17 mouse cellular contexts compared by ENCODE assay signal in genomic region chr6:8900021-8900728, GRCm38 (mm10). TPM values are rescaled to one million over a fixed set of nuclear protein-coding genes. Genes with fewer than 3 reads are reported as not detected.
A peak's percentile ranks its signal among the peaks of the same experiment; 100 is the strongest.
DNase-seq lines count a peak whose midpoint lies in the region; ATAC-seq and TF ChIP-seq lines count a peak whose summit lies in the region.
"Had no signal": no experiment of that assay in that cellular context is flagged by ENCODE, and none has a peak within 500 bp of the region (broad histone marks: within the 10 kb centered on the region; RNA-seq: fewer than 3 reads in every experiment).

No protein-coding gene starts in this region.

- peaks cover 33% of the 10 kb centered on the region for H3K4me1 ChIP-seq in midbrain, embryonic 10.5 days
- H3K4me1 ChIP-seq in midbrain, embryonic 15.5 days, result peaks cover 9% of the 10 kb centered on the region; the same call in 1 of the 2 replicates
- peaks cover 13% of the 10 kb centered on the region for H3K4me1 ChIP-seq in hindbrain, postnatal 0 days (ENCODE audit: insufficient read depth, low read length)
- H3K4me1 ChIP-seq: heart, embryonic 13.5 days; limb, embryonic 10.5 days had no signal

- H3K9me3 ChIP-seq in midbrain, embryonic 10.5 days (replicated peaks), result no peaks in the 10 kb centered on the region
- H3K9me3 ChIP-seq in midbrain, embryonic 15.5 days, result no peaks in the 10 kb centered on the region
- H3K9me3 ChIP-seq in hindbrain, postnatal 0 days (ENCODE audit: low read length), result no peaks in the 10 kb centered on the region
- H3K9me3 ChIP-seq: heart, embryonic 13.5 days; limb, embryonic 10.5 days had no signal

- intact Hi-C loops in left cerebral cortex, postnatal 25 days (cut with DNase I), result loop anchor here (5.0 kb wide), 1 partner anchor 123 kb away; the partner anchor contains the start of gene Ica1

- H3K4me3 ChIP-seq in midbrain, embryonic 10.5 days, result no peak overlapping the region
- no peak overlapping the region for H3K4me3 ChIP-seq in midbrain, embryonic 15.5 days
- no peak overlapping the region for H3K4me3 ChIP-seq in hindbrain, postnatal 0 days (ENCODE audit: low read length)
- H3K4me3 ChIP-seq: gastrocnemius, adult 2 months; heart, embryonic 13.5 days; limb, embryonic 10.5 days had no signal

- no peak overlapping the region for H3K9ac ChIP-seq in midbrain, embryonic 15.5 days
- H3K9ac ChIP-seq in hindbrain, postnatal 0 days (replicated peaks; ENCODE audit: low read length), result no peak overlapping the region
- H3K9ac ChIP-seq: heart, embryonic 13.5 days; liver, postnatal 0 days had no signal

- H3K27me3 ChIP-seq in midbrain, embryonic 10.5 days (ENCODE audit: low read depth, poor library complexity, severe bottlenecking), result no peaks in the 10 kb centered on the region
- no peaks in the 10 kb centered on the region for H3K27me3 ChIP-seq in midbrain, embryonic 15.5 days (replicated peaks)
- H3K27me3 ChIP-seq in hindbrain, postnatal 0 days (ENCODE audit: insufficient read depth, low read length), result no peaks in the 10 kb centered on the region
- H3K27me3 ChIP-seq: heart, embryonic 13.5 days had no signal

- DNase-seq in midbrain, embryonic 10.5 days (ENCODE audit: low spot score), result no peak
- DNase-seq in hindbrain, postnatal 0 days (ENCODE audit: low spot score), result no peak
- DNase-seq in left cerebral cortex, postnatal 25 days (ENCODE audit: low spot score in 2 of 2), result peak; percentile 53 to 88
- DNase-seq in telencephalon, adult 2 months (ENCODE audit: low read depth, low spot score), result peak; percentile 64
- no peak for DNase-seq in thymus, adult 18-20 months
- no peak for DNase-seq in thymus, postnatal 25 days
- DNase-seq: adrenal gland, postnatal 36 days; cerebellum, adult 8-10 months; gastrocnemius, adult 2 months; liver, postnatal 0 days; spleen, adult 18-20 months had no signal

- 66% methylated on average over 7 of the region's 7 CpGs for WGBS in midbrain, embryonic 10.5 days
- 39% methylated on average over 7 of the region's 7 CpGs for WGBS in midbrain, embryonic 15.5 days
- whole genome bisulfite sequencing in hindbrain, postnatal 0 days, result 57% methylated on average over 7 of the region's 7 CpGs

- no peak for ATAC-seq in midbrain, embryonic 15.5 days (replicated peaks)
- 0 out of 2 replicates have a peak, but pooled peaks have one; percentile 51 for ATAC-seq in hindbrain, postnatal 0 days
- ATAC-seq: intestine, embryonic 16.5 days; liver, postnatal 0 days had no signal

- H3K4me2 ChIP-seq in midbrain, embryonic 15.5 days, result no peak overlapping the region
- no peak overlapping the region for H3K4me2 ChIP-seq in hindbrain, postnatal 0 days (ENCODE audit: low read depth, low read length)
- H3K4me2 ChIP-seq: heart, embryonic 13.5 days had no signal

- H3K36me3 ChIP-seq in midbrain, embryonic 10.5 days, result no peaks in the 10 kb centered on the region
- H3K36me3 ChIP-seq in midbrain, embryonic 15.5 days (replicated peaks), result no peaks in the 10 kb centered on the region
- H3K36me3 ChIP-seq in hindbrain, postnatal 0 days (ENCODE audit: insufficient read depth, low read length), result no peaks in the 10 kb centered on the region
- H3K36me3 ChIP-seq: heart, embryonic 13.5 days; limb, embryonic 10.5 days had no signal

- TF ChIP-seq CTCF in hindbrain, postnatal 0 days (IDR thresholded peaks at IDR 0.05; ENCODE audit: low read depth), result no peak

- 0 out of 2 replicates have a peak overlapping the region, but pooled peaks have one; percentile 28 for H3K27ac ChIP-seq in midbrain, embryonic 10.5 days (replicated peaks)
- H3K27ac ChIP-seq in midbrain, embryonic 15.5 days, result no peak overlapping the region
- H3K27ac ChIP-seq in hindbrain, postnatal 0 days, result no peak overlapping the region; the same call in 1 of the 2 replicates
- H3K27ac ChIP-seq: gastrocnemius, adult 2 months; heart, embryonic 13.5 days; limb, embryonic 10.5 days had no signal

RNA-seq across cellular contexts. Expression of gene Nxph1, which starts 48.1 kb away (rescaled TPM):
- polyA plus RNA-seq in midbrain, embryonic 10.5 days (2016; fragmentation: Nextera tagmentation; extraction: Ambion mirVana), result 0.72 and 2.0 TPM in 2 replicates
- 75.8 and 79.2 TPM in 2 replicates for polyA plus RNA-seq in midbrain, embryonic 15.5 days (2015; fragmentation: Nextera tagmentation; extraction: Ambion mirVana)
- 65.3 and 68.5 TPM in 2 replicates for total RNA-seq in hindbrain, postnatal 0 days (2014; rRNA removed)
- polyA plus RNA-seq in hindbrain, postnatal 0 days (2015; fragmentation: Nextera tagmentation; extraction: Ambion mirVana), result 94.8 and 99.9 TPM in 2 replicates
- total RNA-seq in left cerebral cortex, postnatal 25 days (2021), result 10 to 100 TPM; 39.6 to 43.0 TPM
- total RNA-seq: gastrocnemius, adult 2 months; megakaryocyte, adult 5-6 weeks; neutrophil, adult 5-6 weeks had no signal
- polyA plus RNA-seq: limb, embryonic 10.5 days; liver, postnatal 0 days had no signal

Comparison
In these comparisons a context has a peak if more than half of its experiments do, and no peak if none do; other contexts are left out.
1. RNA of gene Nxph1, which starts 48.1 kb away (polyA plus RNA-seq): 94.8 to 99.9 TPM in hindbrain, postnatal 0 days and 75.8 to 79.2 TPM in midbrain, embryonic 15.5 days; 0.72 to 2.0 TPM in midbrain, embryonic 10.5 days; every median in the first group is over 10 times any median in the second.
2. DNase-seq: peak in left cerebral cortex, postnatal 25 days (2 of 2) and telencephalon, adult 2 months (single experiment); none in midbrain, embryonic 10.5 days (single experiment), hindbrain, postnatal 0 days (single experiment), thymus, adult 18-20 months (0 of 2) and thymus, postnatal 25 days (single experiment).